Mouse (Mus musculus) hindlimb bud, embryonic 11.5 days (tissue): ENCODE results near the gene E2f7.

Experiments used
- DNase-seq: peaks from one replicate; pipeline ENCODE4 v3.0.0-alpha.2; 2012; ENCODE audit warnings: low read depth, low spot score; ENCODE audit errors: extremely low spot score

E2f7 gene

GRCm38 (mm10) chr10:110744686-110745639, at the start of gene E2f7:
Gene E2f7 (plus strand): TSS chr10:110745439.
- DNase-seq: peak; percentile 52

- DNase-seq: no peak
Measured at GRCm38 (mm10) chr10:110701276-110701675, 44.0 kb upstream of the E2f7 start.

GRCm38 (mm10) chr10:110705672-110706071, 39.6 kb upstream of the E2f7 start:
- no peak for DNase-seq

- no peak for DNase-seq
Measured at GRCm38 (mm10) chr10:110707390-110708113, 37.7 kb upstream of the E2f7 start.

- no peak for DNase-seq
Measured at GRCm38 (mm10) chr10:110716887-110717286, 28.4 kb upstream of the E2f7 start.

GRCm38 (mm10) chr10:110726431-110726830, 18.8 kb upstream of the E2f7 start:
- no peak for DNase-seq

- no peak for DNase-seq
Measured at GRCm38 (mm10) chr10:110727816-110728215, 17.4 kb upstream of the E2f7 start.

GRCm38 (mm10) chr10:110733343-110733742, 11.9 kb upstream of the E2f7 start:
- no peak for DNase-seq

- no peak for DNase-seq
Measured at GRCm38 (mm10) chr10:110743701-110744100, 1.5 kb upstream of the E2f7 start.

- DNase-seq: no peak
Measured at GRCm38 (mm10) chr10:110744120-110744519, 1.1 kb upstream of the E2f7 start.

- no peak for DNase-seq
Measured at GRCm38 (mm10) chr10:110745640-110746032, 397 bp downstream of the E2f7 start.

- no peak for DNase-seq
Measured at GRCm38 (mm10) chr10:110749081-110749480, 3.8 kb downstream of the E2f7 start.

GRCm38 (mm10) chr10:110749510-110750305, 4.5 kb downstream of the E2f7 start:
- no peak for DNase-seq

- DNase-seq: no peak
Measured at GRCm38 (mm10) chr10:110752849-110753248, 7.6 kb downstream of the E2f7 start.

GRCm38 (mm10) chr10:110755556-110755955, 10.3 kb downstream of the E2f7 start:
- DNase-seq: no peak

- no peak for DNase-seq
Measured at GRCm38 (mm10) chr10:110756271-110756793, 11.1 kb downstream of the E2f7 start.

- peak; percentile 42 for DNase-seq
Measured at GRCm38 (mm10) chr10:110760552-110760951, 15.3 kb downstream of the E2f7 start.

GRCm38 (mm10) chr10:110762134-110762884, 17.1 kb downstream of the E2f7 start:
- no peak for DNase-seq

GRCm38 (mm10) chr10:110763416-110763815, 18.2 kb downstream of the E2f7 start:
- DNase-seq: no peak

- no peak for DNase-seq
Measured at GRCm38 (mm10) chr10:110769538-110769937, 24.3 kb downstream of the E2f7 start.
